Mouse (Mus musculus) cerebellum, adult 2 months (tissue): Measurements from ENCODE around the gene 2310011J03Rik. TPM values are rescaled to one million over a fixed set of nuclear protein-coding genes. Genes with fewer than 3 reads are reported as not detected.

Experiments
- DNase-seq, 2 experiments: peaks; one replicate each; pipeline ENCODE4 v3.0.0; 2021
- H3K27ac ChIP-seq: fragments of 200-500 bp; 2 replicates; pipeline ENCODE4 v1.5.1; 2012; ENCODE audit warnings: low read length, control low read depth, inconsistent platforms; ENCODE audit not compliant: insufficient read depth
- H3K27me3 ChIP-seq: fragments of 200-500 bp; 2 replicates; pipeline ENCODE4 v1.6.1; 2012; ENCODE audit warnings: inconsistent platforms, mild to moderate bottlenecking, low read length, moderate library complexity; ENCODE audit not compliant: control insufficient read depth, insufficient read depth
- H3K4me1 ChIP-seq: fragments of 200-500 bp; 2 replicates; pipeline ENCODE4 v1.6.1; 2011; ENCODE audit warnings: low read length; ENCODE audit not compliant: control insufficient read depth, insufficient read depth
- H3K4me3 ChIP-seq: fragments of 200-500 bp; replicated peaks from 2 replicates; pipeline ENCODE3; 2011; ENCODE audit warnings: mild to moderate bottlenecking, low read depth, low read length, control low read depth; ENCODE audit not compliant: insufficient read depth
- CTCF ChIP-seq: fragments of 200-500 bp; IDR thresholded peaks from 2 replicates; pipeline ENCODE4 v1.5.1; 2011; ENCODE audit warnings: low read depth, mild to moderate bottlenecking, control low read depth, low read length, moderate library complexity, borderline replicate concordance; ENCODE audit not compliant: insufficient read depth
- POLR2A ChIP-seq: fragments of 200-500 bp; IDR thresholded peaks from 2 replicates; pipeline ENCODE4 v1.6.1; 2011; ENCODE audit warnings: low read length, control low read depth, borderline replicate concordance; ENCODE audit not compliant: insufficient read depth
- WGBS: fragments of 180-500 bp; shearing (Covaris S2); methylation state at CpG from one replicate; pipeline ENCODE4 v1.1.7; 2018; 5-methylcytosine and 5-hydroxymethylcytosine counted together
- polyA plus RNA-seq: library from polyadenylated mRNA; depleted of rRNA; stranded (reverse); fragments of >200 nt; gene quantifications from 2 replicates; pipeline ENCODE4 v1.2.3, GENCODE M21; 2012

2310011J03Rik gene
- polyA plus RNA-seq, 1 experiment: 51.1 TPM

DNA sequence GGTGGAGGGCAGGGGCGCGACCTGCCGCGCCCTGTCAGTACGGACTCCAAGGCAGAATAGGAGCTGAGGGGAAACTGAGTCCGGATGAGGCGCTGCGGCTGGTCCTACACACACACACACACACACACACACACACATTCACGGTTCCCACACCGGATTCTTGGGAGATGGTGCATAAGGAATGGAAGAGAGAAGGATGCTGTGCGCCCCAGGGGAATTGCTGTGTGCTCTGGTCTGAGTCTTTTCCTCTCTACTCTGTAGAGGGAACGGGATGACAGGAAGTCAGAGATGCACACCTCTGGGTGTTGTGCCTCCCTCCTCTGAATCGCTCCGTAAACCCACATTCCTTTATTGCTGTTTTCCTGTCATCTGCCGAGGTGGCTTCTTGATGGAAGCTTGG is 21.0 kb downstream of the 2310011J03Rik start:
- Histone ChIP-seq H3K27me3 (no peaks in the 10 kb centered on the region), H3K4me3 (peak overlapping the region; percentile 97), H3K4me1 (peaks cover 45% of the 10 kb centered on the region), H3K27ac (peak overlapping the region; percentile 93)
- TF ChIP-seq CTCF (no peak), POLR2A (no peak)
- DNase-seq: no peak
- 2% methylated on average over 15 of the region's 15 CpGs for WGBS

DNA sequence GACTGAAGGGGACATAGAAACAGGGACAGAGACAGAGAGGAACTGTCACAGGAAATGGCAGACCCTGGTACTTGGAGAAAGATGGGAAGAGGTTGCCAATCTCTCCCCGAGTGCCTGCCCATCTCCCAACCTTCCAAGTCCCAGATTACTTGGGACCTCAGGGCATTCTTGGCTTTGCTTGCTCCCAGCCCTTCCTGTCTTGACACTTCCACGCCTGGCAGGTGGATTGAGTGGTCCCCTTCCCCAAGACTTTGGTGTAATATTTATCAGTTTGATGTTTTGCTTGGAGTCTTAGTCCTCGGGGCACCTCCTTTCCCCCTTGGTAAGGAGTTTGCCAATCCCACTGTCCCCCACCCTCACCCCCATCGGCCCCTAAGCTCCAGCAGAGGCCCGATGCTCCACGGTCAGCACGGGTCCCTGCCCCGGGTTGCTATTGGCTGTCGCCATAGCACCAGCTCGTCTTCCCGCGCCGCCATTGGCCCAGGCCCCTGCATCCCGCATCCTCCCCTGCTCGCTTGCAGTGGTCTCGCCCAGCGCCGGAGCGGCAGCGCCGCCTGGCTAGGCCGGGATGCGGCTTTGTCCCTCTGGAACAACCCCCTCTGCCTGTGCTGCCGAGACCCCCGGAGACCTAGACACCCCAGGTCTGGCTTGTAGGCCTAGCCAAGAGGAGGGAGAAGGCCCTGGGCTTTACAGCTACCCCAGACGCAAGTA is 21.6 kb downstream of the 2310011J03Rik start:
- H3K27me3 ChIP-seq: no peaks in the 10 kb centered on the region
- WGBS: 1% methylated on average over 26 of the region's 26 CpGs
- H3K4me3 ChIP-seq: peak overlapping the region; percentile 97
- TF ChIP-seq CTCF (no peak), POLR2A (peak; percentile 96)
- DNase-seq: peak; percentile 95 to 96
- peaks cover 45% of the 10 kb centered on the region for H3K4me1 ChIP-seq
- H3K27ac ChIP-seq: peak overlapping the region; percentile 93

DNA sequence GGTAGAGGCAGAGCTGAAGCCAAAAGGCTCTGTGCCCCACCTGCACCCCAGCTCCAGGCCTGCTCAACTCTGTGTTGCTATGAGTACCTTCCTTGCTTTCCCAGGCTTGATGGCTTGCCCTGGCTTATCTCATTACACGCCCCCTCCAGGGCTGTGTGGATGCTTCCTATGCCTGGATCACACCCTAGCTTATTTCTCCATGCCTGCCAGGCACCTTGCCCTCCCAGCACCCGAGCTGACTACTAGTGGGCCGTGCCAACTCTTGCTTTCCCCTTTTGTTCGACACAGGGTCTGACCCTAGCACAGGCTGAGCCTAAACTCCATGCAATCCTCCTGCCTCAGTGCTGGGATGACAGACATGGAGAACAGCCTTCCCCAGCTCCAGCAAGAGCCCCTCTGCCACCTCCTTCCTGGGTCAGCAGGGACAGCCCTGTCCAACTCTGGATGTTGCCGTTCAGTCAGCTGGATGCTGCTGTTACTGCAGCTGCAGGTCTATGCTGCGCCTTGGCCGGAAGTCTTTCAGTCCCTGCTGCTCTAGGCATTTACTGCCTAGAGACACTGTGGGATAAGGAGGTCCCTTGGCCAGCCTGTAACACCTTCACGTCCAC is 22.7 kb downstream of the 2310011J03Rik start:
- DNase-seq: no peak
- peak overlapping the region; percentile 87 for H3K27ac ChIP-seq
- H3K27me3 ChIP-seq: no peaks in the 10 kb centered on the region
- H3K4me1 ChIP-seq: peaks cover 45% of the 10 kb centered on the region
- 18% methylated on average over 8 of the region's 8 CpGs for WGBS
- H3K4me3 ChIP-seq: peak overlapping the region; percentile 58
- no peak for TF ChIP-seq CTCF
- TF ChIP-seq POLR2A: no peak

DNA sequence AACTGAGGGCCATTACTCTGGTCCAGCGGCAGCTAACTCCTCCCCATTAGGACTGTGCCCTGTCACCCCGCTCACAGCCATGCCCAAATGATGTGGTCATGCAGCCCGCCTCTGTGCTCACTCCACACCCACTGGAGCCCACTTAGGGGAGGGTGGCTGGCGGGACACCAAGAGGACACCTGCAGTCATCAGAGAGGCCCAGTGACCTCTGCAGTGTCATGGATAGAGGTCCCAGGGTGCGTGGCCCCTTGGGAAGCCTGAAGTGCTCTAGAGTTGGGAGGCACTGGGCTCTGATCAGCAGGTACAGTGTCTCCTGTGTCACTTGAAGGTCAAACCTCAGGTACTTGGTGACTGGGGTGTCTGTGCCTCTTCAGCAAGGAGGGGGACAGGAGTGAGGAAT is 23.5 kb downstream of the 2310011J03Rik start:
- H3K27me3 ChIP-seq: no peaks in the 10 kb centered on the region
- peaks cover 39% of the 10 kb centered on the region for H3K4me1 ChIP-seq
- 72% methylated on average over 5 of the region's 5 CpGs for WGBS
- DNase-seq: no peak
- H3K27ac ChIP-seq: peak overlapping the region; percentile 87
- peak overlapping the region; percentile 58 for H3K4me3 ChIP-seq
- TF ChIP-seq POLR2A (no peak), CTCF (no peak)

DNA sequence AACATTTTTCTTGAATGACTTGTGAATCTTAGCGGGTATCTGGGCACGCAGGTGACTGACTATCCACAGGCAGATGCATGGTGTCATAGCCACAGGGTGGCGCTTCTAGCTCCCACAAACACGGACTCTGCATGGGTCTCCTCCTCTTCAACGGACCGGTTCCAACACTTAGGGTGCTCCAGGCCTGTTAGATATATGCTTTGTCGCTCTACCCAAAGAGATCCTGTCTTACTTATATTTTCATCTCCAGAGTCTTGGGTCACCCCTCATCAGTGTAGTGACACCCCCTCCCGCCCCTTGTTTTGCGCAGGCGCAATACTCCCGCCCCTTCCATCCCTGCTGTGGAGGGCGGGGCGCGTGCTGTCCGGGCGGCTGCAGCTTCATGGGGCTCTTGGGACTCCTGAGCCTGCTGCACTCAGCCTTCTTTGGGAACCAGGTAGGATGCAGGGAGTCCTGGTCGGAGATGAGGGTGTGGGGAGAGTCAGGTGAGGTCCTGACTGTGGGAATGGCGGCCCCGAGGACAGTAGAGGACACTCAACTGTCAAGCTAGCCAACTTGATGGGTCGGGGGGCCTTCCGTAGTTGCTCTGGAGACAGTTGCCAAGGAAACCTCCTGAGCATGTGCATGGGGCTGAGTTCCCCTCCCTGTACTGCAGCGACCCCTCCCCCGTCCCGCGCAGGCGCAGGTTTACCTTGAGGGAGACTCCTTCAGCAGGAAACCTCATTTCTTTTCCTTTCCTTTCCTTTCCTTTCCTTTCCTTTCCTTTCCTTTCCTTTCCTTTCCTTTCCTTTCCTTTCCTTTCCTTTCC is 24.5 kb downstream of the 2310011J03Rik start, which contains the start of gene Apc2:
Gene Apc2 (plus strand): TSS at position 360 of the 808 bp plus-strand sequence.
- WGBS: 1% methylated on average over 26 of the region's 26 CpGs
- TF ChIP-seq POLR2A: peak; percentile 69; the same call in 1 of the 2 replicates
- TF ChIP-seq CTCF: peak; percentile 80

DNA sequence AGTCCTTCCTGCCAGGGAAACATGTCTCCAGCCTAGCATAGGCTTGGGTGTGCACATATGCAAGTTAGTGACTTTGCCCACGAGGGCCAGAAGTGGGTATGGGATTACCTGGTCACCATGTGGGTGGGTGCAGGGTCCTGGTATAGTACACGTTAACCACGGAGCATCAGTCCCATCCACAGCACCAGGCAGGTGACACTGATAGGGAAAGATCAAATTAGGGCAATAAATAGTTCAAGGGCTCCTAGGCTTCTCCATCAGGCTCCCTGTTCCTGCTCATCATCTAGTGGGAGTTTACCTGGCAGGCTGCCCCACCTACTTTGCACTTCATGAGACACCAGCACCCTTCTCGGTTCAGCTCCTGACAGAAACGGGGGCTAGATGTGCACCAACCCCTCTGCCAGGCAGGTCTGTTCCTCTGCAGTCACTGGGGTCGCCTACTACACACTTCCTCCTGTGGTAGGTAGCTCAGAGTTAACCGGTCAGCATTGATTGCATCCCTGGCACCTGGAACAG is 25.5 kb downstream of the 2310011J03Rik start:
- H3K27ac ChIP-seq: no peak overlapping the region
- H3K27me3 ChIP-seq: no peaks in the 10 kb centered on the region
- no peak for DNase-seq
- no peak overlapping the region for H3K4me3 ChIP-seq
- peaks cover 23% of the 10 kb centered on the region for H3K4me1 ChIP-seq
- 44% methylated on average over 7 of the region's 7 CpGs for WGBS
- TF ChIP-seq POLR2A (no peak), CTCF (no peak)

More for the DNA sequence above, 24.5 kb downstream of the 2310011J03Rik start, which contains the start of gene Apc2:
- peak; percentile 83 to 89 for DNase-seq
- H3K4me3 ChIP-seq: peak within 1 kb of the TSS; percentile 80
- H3K27ac ChIP-seq: peak within 1 kb of the TSS; percentile 87
- peaks cover 29% of the 10 kb centered on the region for H3K4me1 ChIP-seq
- H3K27me3 ChIP-seq: no peaks in the 10 kb centered on the region

DNA sequence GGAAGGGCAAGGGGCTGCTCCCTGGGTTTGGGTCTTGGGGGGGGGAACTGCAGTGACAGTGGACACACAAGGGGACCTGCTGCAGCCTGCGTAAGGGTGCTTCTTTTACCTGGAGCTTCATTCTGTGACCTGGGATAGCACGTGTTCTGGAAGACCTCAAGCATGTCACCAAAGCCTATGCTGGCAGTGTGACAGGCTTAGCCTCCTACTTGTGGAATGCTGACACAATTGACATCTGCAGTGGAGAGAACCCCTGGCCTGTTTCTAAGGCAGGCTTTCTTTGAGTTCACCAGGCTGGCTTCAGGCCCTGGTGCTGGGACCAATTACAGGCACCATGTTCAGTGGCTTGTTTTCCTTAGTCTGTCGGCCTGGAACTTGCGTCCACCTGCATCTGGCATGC is 26.0 kb downstream of the 2310011J03Rik start:
- H3K4me1 ChIP-seq: peaks cover 23% of the 10 kb centered on the region
- 63% methylated on average over 4 of the region's 4 CpGs for WGBS
- no peak overlapping the region for H3K27ac ChIP-seq
- H3K4me3 ChIP-seq: no peak overlapping the region
- no peak for TF ChIP-seq CTCF
- no peak for TF ChIP-seq POLR2A
- DNase-seq: no peak
- no peaks in the 10 kb centered on the region for H3K27me3 ChIP-seq
